8 mouse cellular contexts compared by ENCODE assay signal in genomic region chr11:59662249-59662788, GRCm38 (mm10). TPM values are rescaled to one million over a fixed set of nuclear protein-coding genes. Genes with fewer than 3 reads are reported as not detected.
DNase-seq lines count a peak whose midpoint lies in the region; ATAC-seq lines count a peak whose summit lies in the region.

No protein-coding gene starts in this region.

- H3K27ac ChIP-seq in lung, embryonic 16.5 days (ENCODE audit: low read length) = peak overlapping the region; percentile 92

- H3K9ac ChIP-seq in lung, embryonic 16.5 days (ENCODE audit: low read length) = peak overlapping the region; percentile 87

- peak overlapping the region; percentile 75 for H3K4me3 ChIP-seq in lung, embryonic 16.5 days (ENCODE audit: low read length)

- H3K4me2 ChIP-seq in lung, embryonic 16.5 days (ENCODE audit: low read depth, low read length) = peak overlapping the region; percentile 87

- no peaks in the 10 kb centered on the region for H3K9me3 ChIP-seq in lung, embryonic 16.5 days (ENCODE audit: control insufficient read depth, low read length)

- peak; percentile 81 for DNase-seq in MEL-GATA-1-ER (ENCODE audit: extremely low read depth, low read depth)
- peak; percentile 94 for DNase-seq in cerebellum, adult 8-10 months
- DNase-seq in forelimb bud, embryonic 11.5 days (ENCODE audit: low read depth, low spot score) = peak; percentile 94
- peak; percentile 83 for DNase-seq in layer of hippocampus, adult 9-10 months (ENCODE audit: low spot score)
- peak; percentile 84 for DNase-seq in ovary, postnatal 10 days (ENCODE audit: low spot score)
- peak; percentile 83 to 86 for DNase-seq in thymus, postnatal 10 days (ENCODE audit: low spot score in 2 of 2)

- under 1% methylated on average over 51 of the region's 82 CpGs for whole genome bisulfite sequencing in lung, embryonic 16.5 days

- H3K36me3 ChIP-seq in lung, embryonic 16.5 days (ENCODE audit: control insufficient read depth, insufficient read depth, low read length) = no peaks in the 10 kb centered on the region

- H3K27me3 ChIP-seq in lung, embryonic 16.5 days (ENCODE audit: control insufficient read depth, insufficient read depth, low read depth, low read length) = no peaks in the 10 kb centered on the region

- ATAC-seq in hematopoietic stem cell, adult 5-6 weeks (replicated peaks in 1 of 2; ENCODE audit: insufficient read depth in 1 of 2, low FRiP score in 2 of 2, low TSS enrichment in 1 of 2, low read depth in 1 of 2, poor library complexity in 2 of 2, severe bottlenecking in 2 of 2) = peak; percentile 88 to 96
- ATAC-seq in lung, embryonic 16.5 days (ENCODE audit: low read depth) = peak; percentile 97

- peaks cover 39% of the 10 kb centered on the region for H3K4me1 ChIP-seq in lung, embryonic 16.5 days (replicated peaks; ENCODE audit: control insufficient read depth, insufficient read depth, low read length)

RNA-seq across cellular contexts. Expression of gene Mprip, which starts 1.2 kb away (rescaled TPM):
- 128 and 142 TPM in 2 replicates for total RNA-seq in hematopoietic stem cell, adult 5-6 weeks (2017)
- polyA plus RNA-seq in lung, embryonic 16.5 days (2015; fragmentation: Nextera tagmentation; extraction: Ambion mirVana) = 52.9 and 59.0 TPM in 2 replicates

Comparison
In these comparisons a context has a peak if more than half of its experiments do, and no peak if none do; other contexts are left out.
1. Peak in every context shown above with its lines: DNase-seq, ATAC-seq, H3K4me3 ChIP-seq and H3K27ac ChIP-seq.